Mouse (Mus musculus): Measurements from ENCODE around the gene Src. TPM values are rescaled to one million over a fixed set of nuclear protein-coding genes. Genes with fewer than 3 reads are reported as not detected.

Src gene
- polyA plus RNA-seq, 1 experiment from 2014 or later, result 35.3 TPM

DNA sequence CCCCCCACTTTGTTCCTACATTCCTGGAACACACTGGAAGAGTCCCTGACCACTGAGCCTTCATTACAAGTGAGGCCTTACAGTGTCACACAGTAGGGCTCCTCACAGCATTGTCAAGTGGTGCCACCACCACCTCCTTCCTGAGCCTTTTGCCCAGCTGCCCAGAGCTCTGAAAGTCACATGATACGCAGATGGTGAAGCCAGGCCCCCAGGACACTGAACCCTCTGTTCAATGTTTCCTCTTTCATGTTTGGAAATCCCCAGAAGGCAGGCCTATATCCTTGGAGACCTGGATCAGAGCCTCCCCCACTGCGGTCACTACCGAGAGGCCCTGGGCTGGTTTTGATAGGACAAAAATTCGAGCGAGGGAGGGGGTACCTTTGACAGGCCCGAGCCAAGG is 1.0 kb upstream of the Src start:
- no peak overlapping the region for H3K27ac ChIP-seq
- peaks cover 21% of the 10 kb centered on the region for H3K4me1 ChIP-seq (replicated peaks)
- ATAC-seq (ENCODE audit: insufficient number of reproducible peaks, insufficient read depth, low FRiP score, low TSS enrichment, low read depth), result no peak

DNA sequence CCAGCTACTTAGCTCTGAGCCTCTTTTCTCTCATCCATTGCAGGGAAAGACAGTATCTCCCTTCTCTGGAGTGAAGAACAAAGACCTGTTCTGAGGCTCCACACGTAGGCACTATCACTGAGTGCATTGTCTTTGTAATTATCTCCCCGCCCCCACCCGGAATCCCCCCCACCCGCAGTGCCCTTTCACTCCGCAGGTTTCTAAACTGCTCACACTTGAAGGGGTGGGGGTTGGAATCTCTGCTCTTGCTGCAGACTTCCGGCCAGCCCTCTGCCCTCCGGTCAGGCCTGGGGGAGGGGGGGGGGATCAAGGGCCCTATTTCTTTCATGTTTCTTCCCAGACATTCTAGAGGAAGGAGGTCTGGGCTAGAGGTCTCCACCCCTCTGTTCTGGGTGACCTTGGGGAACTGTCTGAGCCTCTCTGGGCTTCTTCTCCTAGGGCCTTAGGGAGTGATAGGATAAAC is 396 bp downstream of the Src start:
- no peak overlapping the region for H3K9ac ChIP-seq (replicated peaks)
- no peak for ATAC-seq (ENCODE audit: insufficient number of reproducible peaks, insufficient read depth, low FRiP score, low TSS enrichment, low read depth)

More for the DNA sequence above, 1.0 kb upstream of the Src start:
- no peaks in the 10 kb centered on the region for H3K27me3 ChIP-seq
- H3K9me3 ChIP-seq, result no peaks in the 10 kb centered on the region
- no peak overlapping the region for H3K4me2 ChIP-seq
- H3K9ac ChIP-seq (replicated peaks), result no peak overlapping the region
- no peaks in the 10 kb centered on the region for H3K36me3 ChIP-seq
- no peak overlapping the region for H3K4me3 ChIP-seq (replicated peaks)
- WGBS, result 60% methylated on average over 6 of the region's 6 CpGs

DNA sequence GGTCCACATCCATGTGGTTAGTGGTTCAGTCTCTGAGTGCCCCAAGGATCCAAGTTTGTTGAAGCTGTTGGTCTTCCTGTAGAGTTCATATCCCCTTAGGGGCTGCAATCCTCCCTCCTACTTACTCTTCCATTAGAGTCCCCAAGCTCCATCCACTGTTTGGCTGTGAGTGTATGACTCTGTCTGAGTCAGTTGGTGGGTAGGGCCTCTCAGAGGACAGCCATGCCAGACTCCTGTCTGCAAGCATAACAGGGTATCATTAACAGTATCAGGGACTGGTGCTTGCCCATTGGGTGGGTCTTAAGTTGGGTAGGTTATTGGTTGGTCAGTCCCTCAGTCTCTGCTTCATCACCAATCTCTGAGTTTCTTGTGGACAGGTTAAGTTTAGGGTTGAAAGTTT is 1.3 kb downstream of the Src start:
- Histone ChIP-seq H3K9me3 (no peaks in the 10 kb centered on the region), H3K4me1 (replicated peaks) (peaks cover 37% of the 10 kb centered on the region), H3K9ac (replicated peaks) (no peak overlapping the region), H3K27ac (no peak overlapping the region), H3K4me2 (no peak overlapping the region), H3K36me3 (no peaks in the 10 kb centered on the region), H3K27me3 (no peaks in the 10 kb centered on the region), H3K4me3 (replicated peaks) (no peak overlapping the region)
- ATAC-seq (ENCODE audit: insufficient number of reproducible peaks, insufficient read depth, low FRiP score, low TSS enrichment, low read depth), result no peak

More for the DNA sequence above, 396 bp downstream of the Src start:
- Histone ChIP-seq H3K4me1 (replicated peaks) (peaks cover 35% of the 10 kb centered on the region), H3K4me3 (replicated peaks) (no peak overlapping the region), H3K27me3 (no peaks in the 10 kb centered on the region), H3K4me2 (peak overlapping the region; percentile 21), H3K9me3 (no peaks in the 10 kb centered on the region), H3K27ac (no peak overlapping the region), H3K36me3 (no peaks in the 10 kb centered on the region)
- WGBS, result 5% methylated on average over 7 of the region's 7 CpGs

DNA sequence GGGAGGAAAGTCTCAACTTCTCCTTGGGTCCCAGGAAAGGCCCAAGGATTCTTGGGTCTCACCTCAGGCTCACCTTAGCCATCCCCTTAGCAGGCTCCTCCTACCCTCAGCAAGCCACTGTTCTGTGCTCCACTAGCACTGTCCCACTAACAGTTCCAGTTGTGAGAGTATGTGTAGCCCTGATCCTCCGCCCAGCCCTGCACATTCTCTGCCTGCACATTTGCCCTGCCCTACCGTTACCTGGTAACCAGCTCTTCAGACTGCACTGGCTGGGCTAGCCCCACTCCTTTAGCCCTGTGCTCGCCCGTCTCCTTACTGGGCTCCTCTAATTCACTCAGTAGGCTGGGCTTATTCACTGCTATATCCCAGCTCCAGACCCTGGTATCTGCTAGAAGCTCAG is 2.2 kb downstream of the Src start:
- no peak overlapping the region for H3K4me2 ChIP-seq
- ATAC-seq (ENCODE audit: insufficient number of reproducible peaks, insufficient read depth, low FRiP score, low TSS enrichment, low read depth), result no peak
- 86% methylated on average over 4 of the region's 4 CpGs for WGBS
- H3K9ac ChIP-seq (replicated peaks), result no peak overlapping the region
- no peak overlapping the region for H3K27ac ChIP-seq
- no peaks in the 10 kb centered on the region for H3K36me3 ChIP-seq
- H3K9me3 ChIP-seq, result no peaks in the 10 kb centered on the region
- H3K27me3 ChIP-seq, result no peaks in the 10 kb centered on the region
- no peak overlapping the region for H3K4me3 ChIP-seq (replicated peaks)
- peaks cover 45% of the 10 kb centered on the region for H3K4me1 ChIP-seq (replicated peaks)

DNA sequence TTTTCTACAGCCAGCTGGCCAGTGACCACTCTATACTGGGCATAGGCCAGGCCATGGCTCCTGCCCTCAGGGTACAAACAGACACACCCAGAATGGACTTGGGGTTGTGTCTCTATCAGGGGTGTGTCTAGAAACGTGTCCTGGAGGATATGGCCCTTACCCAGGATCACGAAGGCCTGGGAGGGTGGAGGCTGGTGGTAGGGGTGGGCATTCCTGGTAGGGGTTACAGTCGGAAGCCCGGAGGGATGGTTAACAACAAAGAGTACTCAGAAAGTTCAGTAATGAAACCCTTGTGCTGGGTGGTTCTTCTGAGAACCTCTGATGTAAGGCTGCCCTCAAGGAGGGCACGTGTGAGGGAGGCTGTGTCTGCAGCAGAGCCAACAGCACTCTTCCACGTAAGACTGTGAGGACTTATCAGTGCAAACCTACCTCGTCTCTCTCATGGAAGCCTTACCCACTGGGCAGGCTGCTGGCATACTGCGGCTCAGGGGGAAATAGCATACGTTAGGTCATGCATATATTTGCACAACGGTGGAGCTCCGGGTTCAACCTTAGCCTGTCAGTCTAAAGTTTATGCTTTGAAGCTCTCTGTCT is 3.9 kb downstream of the Src start:
- Histone ChIP-seq H3K4me2 (no peak overlapping the region), H3K4me3 (replicated peaks) (no peak overlapping the region), H3K9ac (replicated peaks) (0 out of 2 replicates have a peak overlapping the region, but pooled peaks have one; percentile 8), H3K27me3 (no peaks in the 10 kb centered on the region), H3K9me3 (no peaks in the 10 kb centered on the region), H3K36me3 (peaks cover 6% of the 10 kb centered on the region; the same call in 1 of the 2 replicates), H3K4me1 (replicated peaks) (peaks cover 61% of the 10 kb centered on the region), H3K27ac (peak overlapping the region; percentile 97)
- no peak for ATAC-seq (ENCODE audit: insufficient number of reproducible peaks, insufficient read depth, low FRiP score, low TSS enrichment, low read depth)
- 72% methylated on average over 11 of the region's 11 CpGs for WGBS

DNA sequence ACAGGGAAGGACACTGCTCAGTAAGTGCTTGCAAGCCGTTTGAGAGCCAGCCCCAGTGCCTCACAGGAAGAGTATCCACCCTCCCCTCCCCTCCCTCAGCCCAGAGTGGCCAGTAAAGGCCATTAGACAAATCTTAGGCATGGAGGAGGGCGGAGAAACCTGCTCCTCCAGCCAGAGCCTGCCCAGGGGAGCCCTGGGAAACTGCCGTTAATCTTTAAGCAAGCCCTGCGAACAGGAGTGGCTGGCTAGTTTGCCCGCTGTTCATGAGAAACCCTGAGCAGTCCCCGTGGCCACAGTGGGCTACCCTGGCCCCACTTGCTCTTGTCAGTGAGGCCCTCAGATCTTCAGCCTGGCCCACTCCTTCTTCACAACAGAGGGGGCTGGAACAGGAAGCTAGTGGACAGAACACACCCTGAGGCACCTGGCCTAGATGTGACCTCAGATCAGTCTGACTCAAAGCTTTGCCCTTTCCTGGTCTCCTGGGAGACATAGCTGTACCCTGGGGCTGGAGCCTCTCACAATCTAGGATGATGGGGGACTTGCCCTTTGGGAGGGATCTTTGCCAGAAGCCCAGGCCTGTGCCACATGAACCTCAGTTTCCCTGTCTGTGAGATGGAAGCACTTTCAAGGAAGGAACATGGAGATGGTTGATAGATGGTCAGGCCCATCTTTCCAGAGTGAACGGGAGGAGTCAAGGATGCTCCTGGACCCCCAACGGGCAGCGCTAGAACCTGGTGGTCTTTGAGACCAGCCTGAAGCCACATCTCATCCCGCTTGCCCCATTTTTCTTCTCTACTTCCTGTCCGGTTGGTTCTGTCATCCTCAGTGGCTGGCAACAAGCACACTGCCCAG is 4.8 kb downstream of the Src start:
- H3K4me2 ChIP-seq, result peak overlapping the region; percentile 79
- ATAC-seq (ENCODE audit: insufficient number of reproducible peaks, insufficient read depth, low FRiP score, low TSS enrichment, low read depth), result no peak
- H3K27me3 ChIP-seq, result no peaks in the 10 kb centered on the region
- peak overlapping the region; percentile 86 for H3K4me3 ChIP-seq (replicated peaks)
- WGBS, result 39% methylated on average over 11 of the region's 11 CpGs
- peak overlapping the region; percentile 97 for H3K27ac ChIP-seq
- H3K9me3 ChIP-seq, result no peaks in the 10 kb centered on the region
- H3K36me3 ChIP-seq, result peaks cover 14% of the 10 kb centered on the region; the same call in 1 of the 2 replicates
- peaks cover 62% of the 10 kb centered on the region for H3K4me1 ChIP-seq (replicated peaks)
- peak overlapping the region; percentile 98 for H3K9ac ChIP-seq (replicated peaks)

DNA sequence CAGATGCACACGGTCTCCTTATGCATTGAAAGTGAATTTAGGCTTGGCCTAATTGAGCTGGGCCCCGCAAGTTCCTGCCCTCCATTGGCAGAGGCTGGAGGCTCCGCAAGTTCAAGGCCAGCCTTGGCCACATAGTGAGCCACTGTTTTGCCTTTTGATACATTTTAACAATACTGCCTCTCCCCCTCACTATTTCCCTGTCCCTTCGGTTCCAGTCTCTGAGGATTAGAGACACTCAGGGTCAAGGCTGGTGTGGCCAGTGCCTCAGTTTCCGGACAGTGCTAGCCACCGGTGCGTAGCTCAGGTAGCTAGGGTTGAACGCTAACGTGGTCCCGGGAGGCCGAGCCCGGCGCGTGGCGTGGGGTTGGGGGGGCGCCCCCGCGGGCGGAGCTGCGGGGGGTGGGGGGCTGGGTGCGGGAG is 5.5 kb downstream of the Src start:
- Histone ChIP-seq H3K4me3 (replicated peaks) (peak overlapping the region; percentile 86), H3K36me3 (peaks cover 20% of the 10 kb centered on the region; the same call in 1 of the 2 replicates), H3K27ac (peak overlapping the region; percentile 97), H3K4me1 (replicated peaks) (peaks cover 56% of the 10 kb centered on the region), H3K9me3 (no peaks in the 10 kb centered on the region), H3K9ac (replicated peaks) (peak overlapping the region; percentile 98), H3K4me2 (peak overlapping the region; percentile 79), H3K27me3 (no peaks in the 10 kb centered on the region)
- 8% methylated on average over 21 of the region's 21 CpGs for WGBS
- ATAC-seq (ENCODE audit: insufficient number of reproducible peaks, insufficient read depth, low FRiP score, low TSS enrichment, low read depth), result no peak

DNA sequence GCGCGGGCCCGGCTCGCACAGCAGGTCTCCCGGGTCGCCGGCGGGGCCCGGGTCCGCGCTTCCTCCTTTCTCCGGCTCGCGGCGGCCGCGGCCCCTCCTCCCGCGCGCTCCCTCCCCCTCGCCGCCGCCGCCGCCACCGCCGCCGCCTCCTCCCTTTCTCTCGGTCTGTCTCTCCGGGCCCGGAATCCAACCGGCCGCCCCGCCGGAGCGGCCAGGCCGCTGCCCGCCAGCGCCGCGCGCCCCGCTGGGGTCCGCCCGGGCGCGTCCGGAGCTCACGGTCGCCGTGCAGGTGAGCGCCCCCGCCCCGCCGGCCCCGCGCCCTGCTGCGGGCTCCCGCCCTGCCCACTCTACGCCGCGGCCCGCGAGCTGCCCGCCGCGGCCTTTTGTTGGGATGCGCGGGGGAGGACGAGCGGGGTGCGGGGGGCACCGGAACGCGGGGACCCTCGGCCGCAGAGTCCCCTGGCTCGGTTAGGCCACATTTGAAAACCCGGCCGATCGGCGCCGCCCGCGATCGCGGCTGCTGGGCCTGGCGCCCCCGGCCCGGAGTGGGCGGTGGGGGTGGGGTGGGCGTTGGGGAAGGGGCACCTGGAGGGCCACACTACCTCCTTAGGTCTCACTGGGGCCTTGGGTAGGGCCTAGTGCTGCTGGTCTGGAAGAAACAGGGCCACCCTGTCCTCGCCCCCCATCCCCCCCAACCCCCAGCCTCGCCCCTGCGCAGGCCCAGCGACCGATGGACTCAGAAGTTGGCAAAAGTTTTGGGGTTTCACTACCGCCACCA is 6.1 kb downstream of the Src start:
- Histone ChIP-seq H3K4me2 (peak overlapping the region; percentile 79), H3K9me3 (no peaks in the 10 kb centered on the region), H3K36me3 (peaks cover 25% of the 10 kb centered on the region; the same call in 1 of the 2 replicates), H3K4me3 (replicated peaks) (peak overlapping the region; percentile 86), H3K9ac (replicated peaks) (peak overlapping the region; percentile 98), H3K4me1 (replicated peaks) (peaks cover 51% of the 10 kb centered on the region), H3K27ac (peak overlapping the region; percentile 97), H3K27me3 (no peaks in the 10 kb centered on the region)
- ATAC-seq (ENCODE audit: insufficient number of reproducible peaks, insufficient read depth, low FRiP score, low TSS enrichment, low read depth), result peak; percentile 13; the same call in 1 of the 2 replicates
- under 1% methylated on average over 63 of the region's 98 CpGs for WGBS

DNA sequence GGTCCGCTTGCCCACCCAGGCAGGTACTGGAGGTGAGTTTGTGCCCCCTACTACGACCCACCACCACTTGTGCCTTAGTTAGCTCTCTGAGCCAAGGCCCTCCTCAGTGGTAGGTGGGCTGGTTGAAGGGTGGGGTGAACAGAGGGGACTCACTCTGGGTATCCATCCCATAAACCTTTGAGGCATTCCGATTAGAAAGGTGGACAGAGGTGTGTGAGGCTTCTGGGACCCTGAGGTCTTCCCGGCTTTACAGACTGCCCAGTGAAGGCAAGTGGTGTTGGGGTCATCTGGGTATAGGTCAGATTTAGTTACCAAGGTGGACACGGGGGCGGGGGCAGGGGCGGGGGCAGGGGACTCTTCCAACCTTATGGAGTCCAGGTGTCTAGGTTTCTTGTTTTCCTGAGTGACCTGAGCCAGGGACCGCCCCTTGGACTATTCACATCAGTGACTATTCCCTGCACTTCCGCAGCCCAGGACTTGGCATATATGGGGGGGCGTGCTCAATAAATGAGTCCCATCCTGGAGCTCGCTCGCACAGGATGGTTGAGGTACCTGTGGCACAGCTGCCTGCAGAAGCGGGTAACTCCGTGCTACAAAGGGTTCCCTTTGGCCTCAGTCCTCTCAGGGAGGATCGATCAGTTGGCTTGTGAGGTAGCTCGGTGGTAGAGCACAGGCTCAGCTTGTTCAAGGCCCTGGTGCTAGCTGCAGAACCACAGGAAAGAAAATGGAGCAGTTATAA is 6.8 kb downstream of the Src start:
- Histone ChIP-seq H3K4me3 (replicated peaks) (peak overlapping the region; percentile 86), H3K27ac (peak overlapping the region; percentile 97), H3K9me3 (no peaks in the 10 kb centered on the region), H3K36me3 (peaks cover 32% of the 10 kb centered on the region; the same call in 1 of the 2 replicates), H3K27me3 (no peaks in the 10 kb centered on the region), H3K4me2 (peak overlapping the region; percentile 79), H3K9ac (replicated peaks) (peak overlapping the region; percentile 98), H3K4me1 (replicated peaks) (peaks cover 57% of the 10 kb centered on the region)
- WGBS, result 58% methylated on average over 16 of the region's 16 CpGs
- no peak for ATAC-seq (ENCODE audit: insufficient number of reproducible peaks, insufficient read depth, low FRiP score, low TSS enrichment, low read depth)

DNA sequence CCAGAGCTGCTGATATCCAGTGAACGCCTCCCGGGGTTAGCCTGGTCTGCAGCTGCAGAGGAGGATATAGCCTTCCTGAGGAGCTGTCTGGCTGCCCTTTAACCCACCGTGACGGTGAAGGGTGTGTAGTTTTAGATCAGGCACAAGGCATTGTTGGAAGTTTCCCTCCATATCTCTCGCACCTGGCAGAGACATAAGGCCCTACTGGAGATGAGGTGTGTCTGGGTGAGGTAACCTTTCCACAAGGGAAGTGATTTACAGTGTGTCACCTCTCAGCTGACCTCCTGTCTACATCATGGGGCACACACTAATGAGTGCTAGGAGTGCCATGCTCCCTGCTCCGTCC is 7.4 kb downstream of the Src start:
- Histone ChIP-seq H3K4me1 (replicated peaks) (peaks cover 61% of the 10 kb centered on the region), H3K27ac (peak overlapping the region; percentile 97; the same call in 1 of the 2 replicates), H3K4me2 (peak overlapping the region; percentile 79), H3K9me3 (no peaks in the 10 kb centered on the region), H3K36me3 (peaks cover 38% of the 10 kb centered on the region; the same call in 1 of the 2 replicates), H3K9ac (replicated peaks) (no peak overlapping the region), H3K4me3 (replicated peaks) (peak overlapping the region; percentile 86), H3K27me3 (no peaks in the 10 kb centered on the region)
- no peak for ATAC-seq (ENCODE audit: insufficient number of reproducible peaks, insufficient read depth, low FRiP score, low TSS enrichment, low read depth)
- whole genome bisulfite sequencing, result 63% methylated on average over 6 of the region's 6 CpGs

Measured in limb, embryonic 12.5 days (tissue).